Mouse (Mus musculus): ENCODE measurements at regions not wholly inside any gene's neighbourhood (a gene's known extent, or its start where the extent isn't known, plus 50 kb on each side); places are given as distances from the start of the nearest gene placed in this dataset.
A peak's percentile ranks its signal among the peaks of the same experiment; 100 is the strongest.

GRCm38 (mm10) chr14:76695691-76696355 is 139.1 kb upstream of the Serp2 start:
- CTCF ChIA-PET, result interaction anchor here (0.9 kb wide), 1 partner anchor 138 kb away, joined by 3 read pairs; no protein-coding TSS in a partner anchor
- TF ChIP-seq CTCF (IDR thresholded peaks at IDR 0.05), result no peak
- no peak for DNase-seq (ENCODE audit: low read depth, low spot score)
- no peaks in the 10 kb centered on the region for H3K27me3 ChIP-seq
- POLR2A ChIA-PET, result interaction anchor here (0.7 to 3.8 kb wide), 4 partner anchors 33 to 162 kb away, joined by 3 to 20 read pairs (median 4); partner anchors contain the start of gene Serp2
- in situ Hi-C loops (cut with MboI; ENCODE audit: low pct_unique_long_range_greater_than_20kb), result loop anchor here (5.0 to 25.0 kb wide), 2 partner anchors 79 to 834 kb away; no protein-coding TSS in a partner anchor
- no peak for ATAC-seq

DNA sequence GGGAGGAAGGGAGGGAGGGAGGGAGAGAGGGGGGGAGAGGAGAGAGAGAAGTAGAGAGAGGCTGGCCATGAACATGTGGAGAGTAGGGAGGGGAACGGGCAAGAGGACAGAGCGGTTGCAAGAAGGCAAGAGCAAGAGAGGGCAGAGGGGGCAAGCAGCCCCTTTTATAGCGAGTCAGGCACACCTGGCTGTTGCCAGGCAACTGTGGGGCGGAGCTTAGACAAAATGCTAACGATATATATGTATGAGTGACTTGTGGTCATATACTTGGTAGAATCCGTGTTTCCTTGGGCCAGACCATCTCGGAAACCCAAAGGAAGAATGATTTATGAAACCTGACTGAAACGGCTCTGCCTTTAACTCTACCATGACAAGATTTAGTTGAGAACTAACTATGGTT is 138.2 kb upstream of the Serp2 start:
- DNase-seq (ENCODE audit: low read depth, low spot score) (no peak), ATAC-seq (no peak)
- ChIA-PET CTCF (no interaction called here), POLR2A (no interaction called here)
- TF ChIP-seq CTCF (IDR thresholded peaks at IDR 0.05), result no peak
- no peaks in the 10 kb centered on the region for H3K27me3 ChIP-seq
- in situ Hi-C loops (cut with MboI; ENCODE audit: low pct_unique_long_range_greater_than_20kb), result loop anchor here (5.0 to 25.0 kb wide), 2 partner anchors 78 to 833 kb away; no protein-coding TSS in a partner anchor

GRCm38 (mm10) chr14:76693351-76694317 is 136.9 kb upstream of the Serp2 start:
- no peak for TF ChIP-seq CTCF (IDR thresholded peaks at IDR 0.05)
- in situ Hi-C loops (cut with MboI; ENCODE audit: low pct_unique_long_range_greater_than_20kb), result loop anchor here (25.0 kb wide), 1 partner anchor 831 kb away; no protein-coding TSS in a partner anchor
- no peak for ATAC-seq
- DNase-seq (ENCODE audit: low read depth, low spot score), result no peak
- CTCF ChIA-PET, result interaction anchor here (1.0 kb wide), 1 partner anchor 181 kb away, joined by 4 read pairs; no protein-coding TSS in a partner anchor
- H3K27me3 ChIP-seq, result no peaks in the 10 kb centered on the region
- POLR2A ChIA-PET, result interaction anchor here (0.6 to 1.9 kb wide), 3 partner anchors 137 to 185 kb away, joined by 3 to 5 read pairs (median 4); partner anchors contain the start of gene Serp2

DNA sequence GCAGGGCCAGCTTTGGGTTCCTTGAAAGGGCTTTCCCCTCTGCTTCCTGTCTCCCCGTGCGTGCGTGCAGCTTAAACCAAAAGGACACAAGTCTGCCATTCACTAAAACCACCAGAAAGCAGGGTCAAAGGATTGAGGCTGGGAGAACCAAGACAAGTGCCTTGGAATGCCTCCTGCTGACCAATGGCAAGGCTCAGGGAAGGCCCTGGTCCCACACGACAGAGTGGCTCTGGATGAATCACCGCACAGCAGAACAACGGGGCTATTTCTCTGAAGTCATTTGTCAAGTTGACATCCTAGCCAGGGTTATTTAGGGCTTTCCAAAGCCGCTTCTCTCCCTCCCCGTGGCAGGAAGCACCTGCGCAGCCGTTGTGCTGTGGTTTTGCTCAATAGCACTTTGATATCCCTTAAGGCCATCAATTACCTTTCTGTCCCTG is 131.3 kb upstream of the Serp2 start:
- no peak for TF ChIP-seq CTCF (IDR thresholded peaks at IDR 0.05)
- DNase-seq (ENCODE audit: low read depth, low spot score) (no peak), ATAC-seq (peak; percentile 39)
- in situ Hi-C loops (cut with MboI; ENCODE audit: low pct_unique_long_range_greater_than_20kb), result loop anchor here (25.0 kb wide), 1 partner anchor 826 kb away; no protein-coding TSS in a partner anchor
- ChIA-PET POLR2A (interaction anchor here (0.5 to 2.2 kb wide), 4 partner anchors 27 to 183 kb away, joined by 3 to 9 read pairs (median 4); no protein-coding TSS in a partner anchor), CTCF (no interaction called here)
- H3K27me3 ChIP-seq, result no peaks in the 10 kb centered on the region

DNA sequence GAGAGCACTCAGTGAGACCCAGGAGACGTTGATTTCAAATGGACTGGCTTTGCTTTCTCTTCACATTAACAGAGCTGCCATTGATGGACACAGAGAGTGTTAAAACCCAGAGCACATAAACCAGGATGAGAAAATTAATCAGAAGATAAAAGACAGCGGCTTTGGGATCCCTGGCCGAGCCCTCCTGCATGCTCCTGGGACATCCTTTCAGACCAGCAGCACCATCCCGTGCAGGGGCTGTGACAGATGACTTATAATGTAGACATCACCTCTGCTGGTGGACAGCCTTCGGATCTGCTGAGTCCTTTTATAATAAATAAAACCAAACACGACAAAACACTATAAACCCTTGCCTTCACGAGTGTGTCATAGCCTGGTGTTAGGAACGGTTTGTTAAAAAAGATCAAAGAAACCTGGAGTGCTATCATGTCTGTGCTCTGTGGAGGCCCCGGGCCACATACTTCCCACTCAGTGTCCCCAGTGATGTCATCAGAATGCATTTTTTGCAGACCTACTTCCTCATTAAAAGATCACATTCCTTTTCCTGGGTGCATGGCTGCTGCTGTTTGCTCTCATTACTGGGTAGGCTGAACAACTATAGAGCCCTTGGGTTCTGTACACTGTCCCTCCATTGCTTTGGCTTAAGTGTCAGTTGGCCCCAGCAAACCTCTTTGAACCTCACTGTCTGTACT is 130.2 kb upstream of the Serp2 start:
- CTCF ChIA-PET, result no interaction called here
- no peak for DNase-seq (ENCODE audit: low read depth, low spot score)
- peak; percentile 12 for ATAC-seq
- POLR2A ChIA-PET, result interaction anchor here (1.2 kb wide), 1 partner anchor 181 kb away, joined by 4 read pairs; no protein-coding TSS in a partner anchor
- TF ChIP-seq CTCF (IDR thresholded peaks at IDR 0.05), result no peak
- no peaks in the 10 kb centered on the region for H3K27me3 ChIP-seq
- in situ Hi-C loops (cut with MboI; ENCODE audit: low pct_unique_long_range_greater_than_20kb), result loop anchor here (25.0 kb wide), 1 partner anchor 825 kb away; no protein-coding TSS in a partner anchor

GRCm38 (mm10) chr14:76685830-76686761 is 129.4 kb upstream of the Serp2 start:
- no peak for DNase-seq (ENCODE audit: low read depth, low spot score)
- in situ Hi-C loops (cut with MboI; ENCODE audit: low pct_unique_long_range_greater_than_20kb), result loop anchor here (25.0 kb wide), 1 partner anchor 824 kb away; no protein-coding TSS in a partner anchor
- no peak for ATAC-seq
- POLR2A ChIA-PET, result interaction anchor here (1.2 kb wide), 1 partner anchor 181 kb away, joined by 4 read pairs; no protein-coding TSS in a partner anchor
- CTCF ChIA-PET, result no interaction called here
- TF ChIP-seq CTCF (IDR thresholded peaks at IDR 0.05), result no peak
- no peaks in the 10 kb centered on the region for H3K27me3 ChIP-seq

DNA sequence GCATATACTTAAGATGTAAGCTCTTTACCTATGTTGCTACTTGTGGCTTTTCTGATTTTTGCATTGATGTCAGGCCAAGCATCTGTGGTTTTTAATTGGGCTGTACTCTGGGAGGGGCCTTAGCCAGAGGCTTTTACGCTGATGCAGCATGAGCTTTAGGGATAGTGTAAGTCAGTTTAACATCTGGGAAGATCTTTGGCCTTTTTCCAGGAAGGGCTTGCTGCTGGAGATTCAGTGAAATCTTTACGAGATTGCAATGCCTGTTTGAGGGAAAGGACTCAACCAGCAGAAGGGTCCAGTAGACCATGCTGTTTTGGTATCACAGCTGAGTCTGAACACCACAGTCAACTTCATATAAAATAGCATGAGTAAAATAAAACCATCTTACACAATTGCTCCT is 127.6 kb upstream of the Serp2 start:
- in situ Hi-C loops (cut with MboI; ENCODE audit: low pct_unique_long_range_greater_than_20kb), result loop anchor here (25.0 kb wide), 1 partner anchor 822 kb away; no protein-coding TSS in a partner anchor

GRCm38 (mm10) chr14:76681581-76682377 is 125.1 kb upstream of the Serp2 start:
- DNase-seq (ENCODE audit: low read depth, low spot score), result no peak
- POLR2A ChIA-PET, result interaction anchor here (0.6 to 1.2 kb wide), 4 partner anchors 15 to 246 kb away, joined by 3 to 4 read pairs (median 3); no protein-coding TSS in a partner anchor
- H3K27me3 ChIP-seq, result no peaks in the 10 kb centered on the region
- ATAC-seq, result no peak
- no peak for TF ChIP-seq CTCF (IDR thresholded peaks at IDR 0.05)
- in situ Hi-C loops (cut with MboI; ENCODE audit: low pct_unique_long_range_greater_than_20kb), result loop anchor here (25.0 kb wide), 1 partner anchor 819 kb away; no protein-coding TSS in a partner anchor
- CTCF ChIA-PET, result interaction anchor here (0.6 to 1.2 kb wide), 4 partner anchors 12 to 208 kb away, joined by 3 to 5 read pairs (median 3); no protein-coding TSS in a partner anchor

More for the DNA sequence above, 127.6 kb upstream of the Serp2 start:
- no peak for TF ChIP-seq CTCF (IDR thresholded peaks at IDR 0.05)
- no peaks in the 10 kb centered on the region for H3K27me3 ChIP-seq
- ATAC-seq (no peak), DNase-seq (ENCODE audit: low read depth, low spot score) (no peak)
- POLR2A ChIA-PET, result no interaction called here
- CTCF ChIA-PET, result interaction anchor here (0.7 kb wide), 1 partner anchor 9 kb away, joined by 3 read pairs; no protein-coding TSS in a partner anchor
